Mouse (Mus musculus) lung, postnatal 0 days (tissue): ENCODE data around the gene Capn11. TPM values are rescaled to one million over a fixed set of nuclear protein-coding genes. Genes with fewer than 3 reads are reported as not detected.

Experiments
- ATAC-seq: fragments of 200-750 bp; cut with Nextera tagmentation; 2 replicates; pipeline ENCODE4 v1.8.0; 2017; ENCODE audit warnings: moderate library complexity
- DNase-seq: peaks from one replicate; pipeline ENCODE4 v3.0.0-alpha.2; 2016; ENCODE audit warnings: low spot score
- H3K27ac ChIP-seq: fragments of 300-500 bp; sonication (generic); 2 replicates; pipeline ENCODE4 v1.5.1; 2014; ENCODE audit warnings: antibody characterized with exemption, mild to moderate bottlenecking, low read length, mixed read lengths
- H3K27me3 ChIP-seq: fragments of 300-500 bp; sonication (generic); replicated peaks from 2 replicates; pipeline ENCODE4 v1.6.1; 2014; ENCODE audit warnings: low read length, mixed read lengths; ENCODE audit not compliant: insufficient read depth
- H3K36me3 ChIP-seq: fragments of 300-500 bp; sonication (generic); 2 replicates; pipeline ENCODE4 v1.6.1; 2014; ENCODE audit warnings: low read length, mixed read lengths; ENCODE audit not compliant: insufficient read depth
- H3K4me1 ChIP-seq: fragments of 300-500 bp; sonication (generic); 2 replicates; pipeline ENCODE4 v1.6.1; 2014; ENCODE audit warnings: antibody characterized with exemption, low read depth, low read length, mixed read lengths; ENCODE audit not compliant: insufficient read depth
- H3K4me2 ChIP-seq: fragments of 300-500 bp; sonication (generic); replicated peaks from 2 replicates; pipeline ENCODE4 v1.6.1; 2014; ENCODE audit warnings: low read depth, mild to moderate bottlenecking, low read length, moderate library complexity, mixed read lengths
- H3K4me3 ChIP-seq: fragments of 300-500 bp; sonication (generic); 2 replicates; pipeline ENCODE4 v1.5.1; 2014; ENCODE audit warnings: low read depth, low read length
- H3K9ac ChIP-seq: fragments of 300-500 bp; sonication (generic); replicated peaks from 2 replicates; pipeline ENCODE4 v1.6.1; 2014; ENCODE audit warnings: low read depth, mild to moderate bottlenecking
- H3K9me3 ChIP-seq: fragments of 300-500 bp; sonication (generic); 2 replicates; pipeline ENCODE4 v1.6.1; 2016; ENCODE audit warnings: low read length, mixed read lengths
- CTCF ChIP-seq: IDR thresholded peaks from 2 replicates; pipeline ENCODE4 v1.5.1; 2016; ENCODE audit warnings: antibody characterized with exemption, mild to moderate bottlenecking
- EP300 ChIP-seq: IDR thresholded peaks from 2 replicates; pipeline ENCODE4 v1.6.1; 2016; ENCODE audit warnings: antibody characterized with exemption, mild to moderate bottlenecking, control low read depth
- WGBS: fragments of 180-500 bp; shearing (Covaris S2); extraction: QIAGEN DNeasy Blood & Tissue Kit; methylation state at CpG from one replicate; pipeline ENCODE4 v1.1.7; 2014; 5-methylcytosine and 5-hydroxymethylcytosine counted together
- polyA plus RNA-seq: library from polyadenylated mRNA; unstranded; fragments of >200 nt; fragmentation: Nextera tagmentation; extraction: Ambion mirVana; gene quantifications from 2 replicates; pipeline ENCODE4 v1.2.1, GENCODE M21; 2015

The Capn11 gene
- polyA plus RNA-seq, 1 experiment from 2014 or later, result not detected

- Histone ChIP-seq H3K4me2 (no peak overlapping the region), H3K36me3 (no peaks in the 10 kb centered on the region), H3K9me3 (no peaks in the 10 kb centered on the region), H3K9ac (no peak overlapping the region), H3K27ac (peak overlapping the region; percentile 62), H3K4me1 (no peaks in the 10 kb centered on the region), H3K4me3 (no peak overlapping the region), H3K27me3 (no peaks in the 10 kb centered on the region)
- DNase-seq, result peak; percentile 81
- peak; percentile 51; the same call in 1 of the 2 replicates for TF ChIP-seq EP300
- no peak for TF ChIP-seq CTCF
- 28% methylated on average over 5 of the region's 5 CpGs for WGBS
- peak; percentile 91 for ATAC-seq
Measured at GRCm38 (mm10) chr17:45610144-45610866, 48.8 kb downstream of the Capn11 start.

- Histone ChIP-seq H3K27me3 (no peaks in the 10 kb centered on the region), H3K9me3 (no peaks in the 10 kb centered on the region), H3K4me2 (no peak overlapping the region), H3K4me3 (no peak overlapping the region), H3K9ac (no peak overlapping the region), H3K36me3 (no peaks in the 10 kb centered on the region), H3K4me1 (no peaks in the 10 kb centered on the region), H3K27ac (no peak overlapping the region)
- DNase-seq (peak; percentile 76), ATAC-seq (peak; percentile 30)
- TF ChIP-seq EP300 (peak; percentile 50), CTCF (no peak)
- WGBS, result 81% methylated on average over 4 of the region's 4 CpGs
Measured at GRCm38 (mm10) chr17:45608396-45608795, 50.7 kb downstream of the Capn11 start.

GRCm38 (mm10) chr17:45606992-45607879 lies 51.9 kb downstream of the Capn11 start:
- 64% methylated on average over 15 of the region's 15 CpGs for WGBS
- no peak for DNase-seq
- ATAC-seq, result no peak

GRCm38 (mm10) chr17:45602984-45603383 lies 56.1 kb downstream of the Capn11 start:
- 94% methylated on average over 3 of the region's 3 CpGs for WGBS
- H3K27ac ChIP-seq, result no peak overlapping the region
- H3K4me3 ChIP-seq, result no peak overlapping the region
- ATAC-seq (no peak), DNase-seq (no peak)
- no peaks in the 10 kb centered on the region for H3K27me3 ChIP-seq
- peaks cover 4% of the 10 kb centered on the region; the same call in 1 of the 2 replicates for H3K4me1 ChIP-seq
- no peaks in the 10 kb centered on the region for H3K9me3 ChIP-seq
- no peak overlapping the region for H3K4me2 ChIP-seq
- TF ChIP-seq EP300, result no peak
- H3K9ac ChIP-seq, result no peak overlapping the region
- no peaks in the 10 kb centered on the region for H3K36me3 ChIP-seq

More at GRCm38 (mm10) chr17:45606992-45607879, 51.9 kb downstream of the Capn11 start:
- TF ChIP-seq EP300 (no peak), CTCF (no peak)
- Histone ChIP-seq H3K9me3 (no peaks in the 10 kb centered on the region), H3K4me3 (no peak overlapping the region), H3K36me3 (no peaks in the 10 kb centered on the region), H3K9ac (no peak overlapping the region), H3K4me1 (no peaks in the 10 kb centered on the region), H3K27ac (no peak overlapping the region), H3K4me2 (no peak overlapping the region), H3K27me3 (no peaks in the 10 kb centered on the region)

DNA sequence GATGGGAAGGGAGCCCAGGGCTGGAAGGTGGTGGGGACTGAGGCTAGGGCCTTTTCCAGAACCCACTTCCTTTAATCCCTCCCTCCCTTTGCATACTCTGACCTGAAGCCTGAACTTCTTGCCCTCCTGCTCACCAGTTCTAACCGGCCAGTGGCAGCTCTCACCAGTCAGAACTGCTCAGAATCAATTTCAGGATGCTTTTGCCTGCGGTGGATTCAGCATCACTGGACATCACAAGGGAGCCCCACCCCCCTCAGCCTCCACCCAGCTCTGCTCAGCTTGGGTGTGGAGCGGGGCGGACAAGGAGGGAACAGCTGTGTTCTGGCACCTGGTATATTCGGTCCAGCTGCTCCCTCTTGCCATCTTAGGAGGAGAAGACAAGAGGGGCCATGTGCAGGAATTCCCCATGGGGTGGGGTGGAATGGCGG lies 57.2 kb downstream of the Capn11 start, which contains the start of gene Mymx:
Gene Mymx (minus strand): TSS at position 226 of the 428 bp plus-strand sequence.
- Histone ChIP-seq H3K4me1 (peaks cover 4% of the 10 kb centered on the region; the same call in 1 of the 2 replicates), H3K36me3 (no peaks in the 10 kb centered on the region), H3K27me3 (no peaks in the 10 kb centered on the region), H3K4me2 (no peak within 1 kb of the TSS; the same call in 1 of the 2 replicates), H3K4me3 (no peak within 1 kb of the TSS), H3K9ac (0 out of 2 replicates have a peak within 1 kb of the TSS, but pooled peaks have one; percentile 8), H3K9me3 (no peaks in the 10 kb centered on the region), H3K27ac (no peak within 1 kb of the TSS)
- DNase-seq (no peak), ATAC-seq (no peak)
- TF ChIP-seq CTCF (no peak), EP300 (no peak)
- WGBS, result 62% methylated on average over 6 of the region's 6 CpGs

DNA sequence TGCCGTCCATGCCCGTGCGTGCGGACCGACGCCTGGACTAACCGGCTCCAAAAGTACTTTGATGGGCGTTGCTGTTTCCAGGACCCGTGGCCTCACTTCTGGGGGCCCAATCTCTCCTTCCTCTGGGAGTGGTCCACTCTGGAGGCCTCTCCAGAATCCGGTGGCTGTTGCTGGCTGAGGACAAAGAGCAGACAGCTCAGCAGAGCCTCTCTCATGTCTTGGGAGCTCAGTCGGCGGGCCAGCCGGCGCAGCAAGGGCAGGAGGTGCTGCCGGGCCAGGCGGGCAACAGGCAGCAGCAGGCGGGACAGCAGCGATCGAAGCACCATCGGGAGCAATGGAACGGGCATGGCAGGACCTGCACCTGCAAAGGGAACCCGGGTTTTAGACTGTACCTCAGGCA lies 57.8 kb downstream of the Capn11 start:
- TF ChIP-seq EP300 (no peak), CTCF (no peak)
- no peak overlapping the region; the same call in 1 of the 2 replicates for H3K4me2 ChIP-seq
- ATAC-seq (peak; percentile 10; the same call in 1 of the 2 replicates), DNase-seq (no peak)
- peaks cover 6% of the 10 kb centered on the region; the same call in 1 of the 2 replicates for H3K4me1 ChIP-seq
- H3K4me3 ChIP-seq, result no peak overlapping the region
- H3K9me3 ChIP-seq, result no peaks in the 10 kb centered on the region
- H3K36me3 ChIP-seq, result no peaks in the 10 kb centered on the region
- H3K27ac ChIP-seq, result no peak overlapping the region
- 0 out of 2 replicates have a peak overlapping the region, but pooled peaks have one; percentile 8 for H3K9ac ChIP-seq
- H3K27me3 ChIP-seq, result no peaks in the 10 kb centered on the region
- 28% methylated on average over 22 of the region's 22 CpGs for WGBS
